Mouse (Mus musculus): ENCODE measurements around the gene Cish. TPM values are rescaled to one million over a fixed set of nuclear protein-coding genes. Genes with fewer than 3 reads are reported as not detected.

Cish gene
- polyA plus RNA-seq, 1 experiment: 12.5 TPM

DNA sequence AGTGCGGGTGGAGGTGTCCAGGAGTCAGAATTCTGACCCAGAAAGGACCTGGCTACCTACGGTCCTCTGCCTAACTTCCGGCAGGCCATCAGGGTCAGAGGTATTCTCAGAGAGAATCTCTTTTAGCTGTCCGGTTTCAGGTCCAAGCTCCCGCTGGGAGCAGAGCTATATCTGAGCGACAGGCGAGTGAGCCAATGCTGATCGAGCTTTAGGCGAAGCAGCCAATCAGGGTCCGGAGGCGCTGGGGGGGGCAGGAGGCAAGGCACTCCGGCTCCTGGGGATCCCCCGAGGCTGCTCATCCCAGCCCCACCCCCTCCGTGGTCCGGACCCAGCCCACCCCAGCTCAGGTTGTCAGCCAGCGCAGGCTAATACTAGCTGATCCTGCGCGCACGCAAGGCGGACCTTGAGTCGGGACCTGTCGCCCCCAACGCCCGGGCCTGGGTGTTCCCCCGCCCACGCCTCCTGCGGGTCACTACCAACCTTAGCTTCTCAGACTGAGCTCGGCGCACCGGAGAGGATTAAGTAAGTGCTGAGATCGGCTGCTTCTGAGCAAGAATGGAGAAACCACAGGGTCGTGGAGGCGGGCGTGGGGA lies 44.5 kb downstream of the Cish start, which contains the start of gene 6430571L13Rik:
Gene 6430571L13Rik (plus strand): TSS at position 336 of the 593 bp plus-strand sequence.
- DNase-seq (ENCODE audit: low read depth, low spot score): peak; percentile 82
- under 1% methylated on average over 34 of the region's 34 CpGs for WGBS

DNA sequence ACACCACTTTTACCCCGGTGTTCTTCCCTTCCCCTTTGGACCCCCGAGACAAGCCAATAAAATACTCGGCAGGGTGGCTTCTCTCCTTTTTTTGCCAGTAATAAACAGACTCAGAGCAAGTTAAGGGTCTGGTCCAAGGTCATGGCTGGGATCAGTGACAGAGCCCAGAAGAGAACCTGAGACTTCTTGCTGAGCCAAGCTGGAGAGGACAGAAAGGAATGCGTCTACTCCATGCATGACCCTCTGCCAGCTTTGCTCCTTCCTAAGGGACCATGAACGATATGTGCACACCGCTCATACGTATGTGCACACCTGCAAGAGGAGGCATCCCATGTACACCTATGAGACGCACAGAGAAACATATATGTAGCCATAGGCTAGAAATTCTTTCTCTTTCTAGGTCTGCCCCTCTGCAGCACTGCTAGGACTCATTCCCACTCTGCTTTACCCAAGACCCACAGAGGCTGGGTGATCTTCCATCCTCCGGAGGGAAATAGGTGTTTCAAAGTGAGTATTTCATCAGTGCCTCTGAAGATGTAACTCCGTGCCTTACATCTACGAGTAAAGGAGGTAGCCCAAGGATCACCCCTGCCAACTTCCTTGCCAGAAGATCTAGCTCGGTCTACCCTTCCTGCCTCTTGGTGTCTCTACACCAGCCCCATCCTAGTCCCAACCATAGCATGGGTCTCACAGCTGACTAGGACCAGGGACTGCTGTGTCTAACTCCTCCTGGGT lies 45.3 kb downstream of the Cish start:
- DNase-seq (ENCODE audit: low read depth, low spot score): no peak
- WGBS: 43% methylated on average over 12 of the region's 12 CpGs

DNA sequence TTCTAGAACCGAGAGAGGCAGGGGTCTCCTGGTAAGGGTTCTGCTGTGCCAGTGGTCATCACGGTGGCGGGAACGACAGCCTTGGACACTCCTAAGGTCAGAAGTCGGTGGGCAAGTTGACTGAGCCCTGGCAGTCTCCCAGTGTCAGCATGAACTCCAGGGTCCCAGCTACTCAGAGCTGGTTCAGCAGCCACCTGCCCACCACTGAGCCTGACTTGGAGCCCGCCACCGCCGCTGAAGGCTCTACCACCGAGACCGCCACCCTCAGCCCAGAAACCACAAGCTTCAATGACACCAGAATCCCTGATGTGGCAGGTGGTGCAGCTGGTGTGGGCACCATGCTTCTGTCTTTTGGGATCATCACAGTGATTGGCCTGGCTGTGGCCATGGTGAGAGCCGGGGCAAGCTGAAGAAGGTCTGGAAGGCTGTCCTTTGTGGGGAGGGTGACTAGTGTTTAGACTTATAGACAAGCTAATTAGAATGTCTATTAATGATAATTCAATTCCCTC lies 46.4 kb downstream of the Cish start:
- 85% methylated on average over 11 of the region's 11 CpGs for WGBS
- no peak for DNase-seq (ENCODE audit: low read depth, low spot score)

DNA sequence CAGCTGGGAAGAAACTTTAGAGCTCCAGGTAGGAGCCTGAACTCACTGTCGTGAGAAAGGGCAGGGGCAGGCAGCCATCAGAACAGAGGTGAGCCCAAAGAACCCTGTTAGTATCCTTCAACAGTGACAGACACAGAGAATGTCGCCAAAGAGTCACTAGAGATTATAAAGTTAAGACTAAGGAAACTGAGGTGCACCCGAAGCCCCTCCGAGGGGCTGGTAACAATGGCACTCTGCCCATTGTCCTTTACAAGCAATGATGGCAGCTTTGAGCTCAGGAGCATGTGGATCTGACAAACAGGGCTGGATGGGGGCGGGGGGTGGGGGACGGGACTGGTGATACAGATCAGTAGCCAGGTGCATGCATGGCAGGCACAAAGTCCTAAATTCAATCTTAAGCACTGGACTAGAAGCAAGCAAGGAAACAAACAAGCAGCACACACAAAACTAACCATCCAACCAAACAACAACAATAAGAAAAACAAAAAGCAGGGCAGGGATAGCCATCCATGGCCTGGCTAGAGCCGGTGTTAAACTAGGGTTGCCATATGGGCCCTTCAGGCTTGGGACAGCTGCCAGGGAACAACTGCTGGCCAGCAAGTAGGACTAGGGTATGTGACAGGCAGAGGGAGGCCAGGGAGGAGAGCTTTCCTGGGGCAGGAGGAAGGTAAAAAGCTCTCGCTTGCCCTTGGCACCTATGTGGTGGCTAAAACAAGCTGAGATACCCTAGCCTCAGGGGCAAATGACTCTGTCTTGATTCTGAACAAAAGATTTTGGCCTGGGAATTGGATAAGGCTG lies 47.5 kb downstream of the Cish start:
- DNase-seq (ENCODE audit: low read depth, low spot score): no peak
- WGBS: 55% methylated on average over 8 of the region's 8 CpGs

DNA sequence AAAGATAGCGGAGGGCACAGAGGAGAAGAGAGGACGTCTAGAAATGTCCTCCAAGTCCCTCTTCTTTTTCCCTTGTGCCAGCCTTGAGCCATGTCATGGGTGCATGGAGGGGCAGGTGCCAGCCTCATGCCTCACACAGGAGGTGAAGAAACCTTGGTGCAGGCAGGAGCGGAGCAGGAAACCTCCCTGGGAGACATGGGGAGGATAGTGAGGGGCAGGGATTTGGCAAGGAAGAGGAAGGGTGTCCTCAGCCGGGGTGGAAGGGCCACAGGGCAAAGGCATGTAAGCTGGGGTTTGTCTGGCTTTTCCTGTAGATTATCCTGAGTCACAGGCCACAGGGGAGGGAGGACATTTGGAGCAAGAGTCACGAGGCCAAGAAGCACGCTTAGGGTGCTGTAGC lies 48.2 kb downstream of the Cish start:
- 64% methylated on average over 6 of the region's 6 CpGs for WGBS
- no peak for DNase-seq (ENCODE audit: low read depth, low spot score)

DNA sequence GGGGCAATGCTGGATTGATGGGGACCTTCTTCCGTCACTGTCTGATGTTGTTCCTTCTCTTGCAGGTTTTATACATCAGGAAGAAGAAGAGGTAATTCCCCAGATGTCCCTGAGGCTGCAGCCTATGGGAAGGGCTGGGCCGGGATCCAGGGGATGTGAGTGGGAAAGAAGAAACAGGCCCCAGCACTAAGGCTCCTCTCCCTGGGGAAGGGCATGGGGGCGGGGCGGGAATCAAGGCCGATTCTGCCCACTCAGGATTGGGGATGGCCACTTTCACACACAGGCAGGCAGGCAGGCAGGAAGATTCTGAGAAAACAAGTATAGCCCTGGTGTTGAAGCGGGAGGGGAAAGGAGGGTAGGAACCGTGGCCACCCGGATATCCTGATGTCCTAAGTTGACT lies 50.3 kb downstream of the Cish start:
- no peak for DNase-seq (ENCODE audit: low read depth, low spot score)
- WGBS: 73% methylated on average over 8 of the region's 8 CpGs

DNA sequence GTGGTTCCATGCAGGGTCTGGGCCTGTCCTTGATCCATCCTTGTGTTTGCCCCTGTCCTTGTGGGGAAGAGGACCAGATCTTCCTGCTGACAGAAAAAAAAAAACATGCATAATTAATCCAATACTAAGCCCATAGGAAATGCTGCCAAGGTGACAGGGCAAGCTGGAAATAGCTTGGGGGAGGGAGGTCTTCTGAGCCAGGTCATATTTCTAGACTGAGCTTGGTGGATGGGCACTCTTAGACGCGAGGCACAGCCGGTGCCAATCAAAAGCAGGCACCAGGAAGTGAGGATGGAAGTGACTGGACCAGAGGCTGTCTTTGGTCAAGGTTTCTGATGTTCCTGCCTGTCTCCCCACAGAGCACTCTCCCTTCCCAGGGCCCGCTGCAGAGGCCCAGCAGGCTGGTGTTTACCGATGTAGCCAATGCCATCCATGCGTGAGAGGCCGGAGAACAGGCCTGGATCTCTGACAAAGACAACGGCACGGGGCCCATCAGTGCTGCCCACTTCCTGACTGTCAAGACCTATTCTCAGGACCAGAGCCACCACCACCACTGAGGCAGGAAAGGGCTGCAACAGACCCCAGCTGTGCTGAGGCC lies 51.9 kb downstream of the Cish start:
- DNase-seq (ENCODE audit: low read depth, low spot score): no peak
- 67% methylated on average over 9 of the region's 9 CpGs for WGBS

DNA sequence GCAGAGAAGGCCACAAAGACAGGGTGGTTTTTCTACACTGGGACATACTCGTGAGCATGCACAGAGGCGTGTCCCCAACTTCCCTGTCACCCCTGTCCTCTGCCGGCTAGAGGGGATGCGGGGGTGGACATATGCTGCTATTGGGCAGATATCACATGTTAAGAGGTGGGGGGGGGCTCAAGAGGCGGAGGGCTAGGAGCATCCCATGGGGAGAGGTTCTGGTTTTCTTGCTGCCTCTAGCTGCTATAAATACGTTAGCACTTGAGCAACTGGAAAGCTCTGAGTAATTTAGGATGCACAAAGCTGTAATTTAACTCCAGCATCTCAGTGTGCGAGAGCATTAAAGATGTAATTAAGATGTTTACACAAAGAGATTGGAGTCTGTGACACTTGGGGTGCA lies 53.5 kb downstream of the Cish start:
- no peak for DNase-seq (ENCODE audit: low read depth, low spot score)
- WGBS: 41% methylated on average over 7 of the region's 7 CpGs

Other genes with a start within 250 kb of the Cish start
- 0.19 and 0.69 TPM in 2 replicates for gene Dock3, start 64.1 kb upstream of the Cish start, polyA plus RNA-seq (2012; rRNA removed)
- 28.2 and 33.6 TPM in 2 replicates for gene Mapkapk3, start 6.1 kb upstream of the Cish start, polyA plus RNA-seq (2012; rRNA removed)
- 12.2 and 12.8 TPM in 2 replicates for gene Hemk1, start 42.3 kb downstream of the Cish start, polyA plus RNA-seq (2012; rRNA removed)
- 0.05 and 0.16 TPM in 2 replicates for gene 6430571L13Rik, start 44.6 kb downstream of the Cish start, polyA plus RNA-seq (2012; rRNA removed)
- 2.2 and 4.1 TPM in 2 replicates for gene Cacna2d2, start 103.6 kb downstream of the Cish start, polyA plus RNA-seq (2012; rRNA removed)
- gene Tmem115, start 237.9 kb downstream of the Cish start, polyA plus RNA-seq (2012; rRNA removed): 48.8 and 55.0 TPM in 2 replicates
- 42.8 and 43.7 TPM in 2 replicates for gene Cyb561d2, start 246.2 kb downstream of the Cish start, polyA plus RNA-seq (2012; rRNA removed)
- gene Nprl2, start 246.2 kb downstream of the Cish start, polyA plus RNA-seq (2012; rRNA removed): 27.7 and 31.6 TPM in 2 replicates

Data from large intestine, adult 2 months (tissue).